Mouse (Mus musculus): ENCODE data around the gene Akap13. TPM values are rescaled to one million over a fixed set of nuclear protein-coding genes. Genes with fewer than 3 reads are reported as not detected.
A peak's percentile ranks its signal among the peaks of the same experiment; 100 is the strongest.

Akap13 gene
- total and polyA plus RNA-seq, 2 experiments from 2014 or later: 34.2 to 113 TPM

DNA sequence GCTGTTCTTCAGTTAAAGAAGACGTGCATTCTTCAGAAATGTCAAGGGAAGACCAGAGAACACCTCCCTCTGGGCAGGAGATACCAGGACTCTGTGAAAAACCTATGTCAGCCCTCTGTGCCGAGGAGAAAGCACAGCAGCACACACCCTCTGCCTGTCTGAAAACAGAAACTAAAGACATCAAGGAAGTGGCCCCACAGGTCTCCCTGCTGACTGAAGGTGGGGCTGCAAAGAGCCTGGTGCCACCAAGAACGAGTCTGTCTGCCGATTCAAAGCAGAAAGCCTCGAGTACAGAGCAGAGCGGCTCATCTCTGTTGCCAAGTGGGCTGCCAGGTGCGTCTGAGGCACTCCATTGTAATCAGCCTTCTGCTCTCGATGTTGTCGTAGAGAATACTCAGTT, 155.1 kb downstream of the Akap13 start:
- Histone ChIP-seq H3K27me3 (ENCODE audit: control insufficient read depth, insufficient read depth, low read length) (no peaks in the 10 kb centered on the region), H3K36me3 (replicated peaks; ENCODE audit: control insufficient read depth, insufficient read depth, low read length) (peaks cover 29% of the 10 kb centered on the region), H3K9me3 (replicated peaks; ENCODE audit: control insufficient read depth, low read length) (no peaks in the 10 kb centered on the region), H3K4me3 (ENCODE audit: low read depth, low read length) (no peak overlapping the region), H3K4me2 (ENCODE audit: low read depth, low read length) (no peak overlapping the region; the same call in 1 of the 2 replicates), H3K9ac (replicated peaks; ENCODE audit: low read depth, low read length) (no peak overlapping the region), H3K27ac (ENCODE audit: low read depth) (peak overlapping the region; percentile 79), H3K4me1 (ENCODE audit: control insufficient read depth, insufficient read depth) (peaks cover 46% of the 10 kb centered on the region)
- WGBS: 47% methylated on average over 9 of the region's 9 CpGs
- ATAC-seq (ENCODE audit: insufficient read depth, low read depth) (no peak), DNase-seq (ENCODE audit: low spot score) (no peak)
- no peak for TF ChIP-seq CTCF (IDR thresholded peaks at IDR 0.05; ENCODE audit: low read depth)
- no peak for TF ChIP-seq EP300 (IDR thresholded peaks at IDR 0.05; ENCODE audit: low read depth)

DNA sequence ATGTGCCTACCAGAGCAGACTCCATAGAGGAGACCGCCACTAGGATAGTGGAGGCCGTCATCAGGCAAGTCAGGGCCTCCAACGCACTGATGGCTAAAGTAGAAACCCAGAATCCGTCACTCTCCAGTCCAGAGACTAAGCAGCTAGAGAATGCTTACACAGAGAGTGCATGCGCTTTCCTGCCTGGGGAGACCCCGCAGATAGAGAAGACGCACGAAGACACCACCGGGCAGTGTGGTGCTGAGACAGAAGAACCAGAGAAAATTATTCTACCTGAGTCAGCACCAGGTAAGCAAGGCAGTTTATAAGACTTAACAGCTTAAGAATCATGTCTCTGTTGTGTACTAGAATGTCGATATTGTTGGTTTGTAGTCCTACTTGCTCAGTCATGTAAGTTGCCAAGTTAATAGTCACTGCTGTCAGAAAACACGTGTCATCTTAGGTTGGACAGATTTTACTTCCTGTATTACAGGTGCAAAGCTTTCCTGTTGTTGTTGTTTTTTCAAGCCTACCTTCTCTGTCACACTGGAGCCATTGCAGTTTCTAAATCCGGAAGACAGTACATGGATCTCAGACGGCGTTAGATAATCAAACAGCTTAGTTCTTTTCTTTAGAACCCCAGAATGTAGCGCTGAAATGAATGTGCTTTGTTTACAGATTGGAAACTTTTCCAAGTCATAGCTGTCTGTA, 156.1 kb downstream of the Akap13 start:
- Histone ChIP-seq H3K27me3 (ENCODE audit: control insufficient read depth, insufficient read depth, low read length) (no peaks in the 10 kb centered on the region), H3K9me3 (replicated peaks; ENCODE audit: control insufficient read depth, low read length) (no peaks in the 10 kb centered on the region), H3K4me1 (ENCODE audit: control insufficient read depth, insufficient read depth) (peaks cover 46% of the 10 kb centered on the region), H3K36me3 (replicated peaks; ENCODE audit: control insufficient read depth, insufficient read depth, low read length) (peaks cover 39% of the 10 kb centered on the region), H3K4me2 (ENCODE audit: low read depth, low read length) (peak overlapping the region; percentile 59), H3K9ac (replicated peaks; ENCODE audit: low read depth, low read length) (0 out of 2 replicates have a peak overlapping the region, but pooled peaks have one; percentile 39), H3K4me3 (ENCODE audit: low read depth, low read length) (0 out of 2 replicates have a peak overlapping the region, but pooled peaks have one; percentile 36), H3K27ac (ENCODE audit: low read depth) (peak overlapping the region; percentile 79)
- no peak for TF ChIP-seq EP300 (IDR thresholded peaks at IDR 0.05; ENCODE audit: low read depth)
- ATAC-seq (ENCODE audit: insufficient read depth, low read depth): no peak
- DNase-seq (ENCODE audit: low spot score): no peak
- WGBS: 57% methylated on average over 15 of the region's 15 CpGs

DNA sequence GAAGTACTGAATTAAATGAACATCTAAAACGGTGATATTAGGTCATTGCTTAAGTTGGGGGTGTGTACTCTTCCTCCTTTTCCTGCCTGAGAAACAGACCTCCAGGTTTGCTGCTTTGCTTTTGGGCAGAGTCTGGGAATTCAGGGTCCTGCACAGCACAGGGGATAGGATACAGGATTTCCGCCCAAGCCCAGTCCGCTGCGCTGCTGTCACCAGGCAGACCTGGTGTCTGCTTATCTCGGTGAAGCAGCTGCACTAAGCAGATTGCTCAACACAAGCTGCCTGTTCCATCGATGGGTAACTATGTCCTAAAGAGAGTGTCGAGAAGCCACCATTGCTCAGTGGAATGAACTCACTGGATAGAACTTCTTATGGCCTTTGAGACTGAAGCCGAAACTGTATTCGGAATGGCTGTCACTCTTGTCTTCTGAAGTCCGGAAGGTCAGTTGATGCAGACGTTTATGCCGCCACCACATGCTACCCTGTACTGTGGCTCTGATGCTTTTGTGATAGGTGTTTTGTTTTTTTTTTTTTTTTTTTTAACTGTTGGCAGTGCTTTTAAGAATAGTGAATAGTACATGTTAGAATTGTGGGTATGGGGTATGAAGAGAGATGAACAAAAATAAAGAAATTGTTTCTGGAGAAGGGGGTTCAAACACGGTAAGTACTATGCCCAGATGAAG, 156.8 kb downstream of the Akap13 start:
- H3K27ac ChIP-seq (ENCODE audit: low read depth): peak overlapping the region; percentile 79
- H3K4me2 ChIP-seq (ENCODE audit: low read depth, low read length): peak overlapping the region; percentile 59
- peak overlapping the region; percentile 36 for H3K4me3 ChIP-seq (ENCODE audit: low read depth, low read length)
- H3K9ac ChIP-seq (replicated peaks; ENCODE audit: low read depth, low read length): peak overlapping the region; percentile 39
- ATAC-seq (ENCODE audit: insufficient read depth, low read depth): peak; percentile 80
- WGBS: 14% methylated on average over 13 of the region's 13 CpGs
- H3K9me3 ChIP-seq (replicated peaks; ENCODE audit: control insufficient read depth, low read length): no peaks in the 10 kb centered on the region
- TF ChIP-seq CTCF (IDR thresholded peaks at IDR 0.05; ENCODE audit: low read depth) (no peak), EP300 (IDR thresholded peaks at IDR 0.05; ENCODE audit: low read depth) (peak; percentile 34; the same call in 1 of the 2 replicates)
- H3K27me3 ChIP-seq (ENCODE audit: control insufficient read depth, insufficient read depth, low read length): no peaks in the 10 kb centered on the region
- peaks cover 45% of the 10 kb centered on the region for H3K36me3 ChIP-seq (replicated peaks; ENCODE audit: control insufficient read depth, insufficient read depth, low read length)
- H3K4me1 ChIP-seq (ENCODE audit: control insufficient read depth, insufficient read depth): peaks cover 46% of the 10 kb centered on the region
- DNase-seq (ENCODE audit: low spot score): peak; percentile 71

DNA sequence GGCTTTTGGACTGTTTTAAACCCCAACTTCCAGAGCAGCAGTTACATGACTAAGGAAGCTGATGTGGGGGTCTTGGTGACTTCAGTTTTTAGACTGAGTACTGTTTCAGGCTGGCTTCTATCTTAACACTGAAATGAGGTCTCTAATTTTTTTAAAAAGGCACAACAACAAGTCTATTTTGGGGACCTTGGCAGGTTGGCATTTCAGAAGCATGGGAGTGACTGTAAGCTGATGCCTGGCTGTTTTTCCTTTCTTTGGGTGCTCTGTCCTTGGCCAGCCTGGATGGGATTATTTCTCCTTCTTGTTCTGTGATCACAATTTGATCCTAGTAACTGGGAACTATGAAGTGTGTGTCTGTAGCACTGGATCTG, 157.3 kb downstream of the Akap13 start:
- peaks cover 45% of the 10 kb centered on the region for H3K4me1 ChIP-seq (ENCODE audit: control insufficient read depth, insufficient read depth)
- H3K4me2 ChIP-seq (ENCODE audit: low read depth, low read length): peak overlapping the region; percentile 59
- no peaks in the 10 kb centered on the region for H3K9me3 ChIP-seq (replicated peaks; ENCODE audit: control insufficient read depth, low read length)
- H3K4me3 ChIP-seq (ENCODE audit: low read depth, low read length): peak overlapping the region; percentile 36
- peak overlapping the region; percentile 79 for H3K27ac ChIP-seq (ENCODE audit: low read depth)
- H3K36me3 ChIP-seq (replicated peaks; ENCODE audit: control insufficient read depth, insufficient read depth, low read length): peaks cover 45% of the 10 kb centered on the region
- DNase-seq (ENCODE audit: low spot score) (no peak), ATAC-seq (ENCODE audit: insufficient read depth, low read depth) (no peak)
- TF ChIP-seq EP300 (IDR thresholded peaks at IDR 0.05; ENCODE audit: low read depth) (no peak), CTCF (IDR thresholded peaks at IDR 0.05; ENCODE audit: low read depth) (no peak)
- H3K9ac ChIP-seq (replicated peaks; ENCODE audit: low read depth, low read length): peak overlapping the region; percentile 39
- H3K27me3 ChIP-seq (ENCODE audit: control insufficient read depth, insufficient read depth, low read length): no peaks in the 10 kb centered on the region

DNA sequence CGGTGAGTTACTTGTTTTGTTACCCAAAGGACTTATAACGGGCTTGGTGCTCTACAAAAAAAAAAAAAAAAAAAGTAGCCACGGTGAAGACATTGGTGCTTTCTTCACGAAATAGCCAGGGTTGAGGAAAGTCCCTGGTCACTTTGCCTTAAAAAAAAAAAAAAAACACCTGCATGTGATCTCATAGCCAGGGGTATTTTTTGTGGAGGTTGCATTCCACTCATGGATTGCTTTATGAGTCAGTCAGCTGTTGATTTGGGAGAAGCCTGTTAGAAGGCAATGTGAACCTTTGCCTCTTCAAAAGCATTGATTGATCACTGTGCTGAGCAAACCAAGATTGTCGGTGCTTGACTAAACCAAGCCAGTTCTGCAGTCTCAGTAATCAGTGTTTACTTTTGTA, 157.9 kb downstream of the Akap13 start:
- ATAC-seq (ENCODE audit: insufficient read depth, low read depth): no peak
- H3K4me2 ChIP-seq (ENCODE audit: low read depth, low read length): peak overlapping the region; percentile 59
- H3K4me3 ChIP-seq (ENCODE audit: low read depth, low read length): peak overlapping the region; percentile 36
- no peaks in the 10 kb centered on the region for H3K9me3 ChIP-seq (replicated peaks; ENCODE audit: control insufficient read depth, low read length)
- TF ChIP-seq CTCF (IDR thresholded peaks at IDR 0.05; ENCODE audit: low read depth) (no peak), EP300 (IDR thresholded peaks at IDR 0.05; ENCODE audit: low read depth) (no peak)
- 0 out of 2 replicates have a peak overlapping the region, but pooled peaks have one; percentile 39 for H3K9ac ChIP-seq (replicated peaks; ENCODE audit: low read depth, low read length)
- peaks cover 45% of the 10 kb centered on the region for H3K36me3 ChIP-seq (replicated peaks; ENCODE audit: control insufficient read depth, insufficient read depth, low read length)
- H3K4me1 ChIP-seq (ENCODE audit: control insufficient read depth, insufficient read depth): peaks cover 39% of the 10 kb centered on the region
- 38% methylated on average over 5 of the region's 5 CpGs for WGBS
- DNase-seq (ENCODE audit: low spot score): no peak
- no peaks in the 10 kb centered on the region for H3K27me3 ChIP-seq (ENCODE audit: control insufficient read depth, insufficient read depth, low read length)
- peak overlapping the region; percentile 79 for H3K27ac ChIP-seq (ENCODE audit: low read depth)

All from heart, postnatal 0 days (tissue).